ENCODE assay signal across 7 mouse cellular contexts in genomic region chr19:19110011-19110768, GRCm38 (mm10). TPM values are rescaled to one million over a fixed set of nuclear protein-coding genes. Genes with fewer than 3 reads are reported as not detected.
DNase-seq lines count a peak whose midpoint lies in the region; ATAC-seq lines count a peak whose summit lies in the region.

No protein-coding gene starts in this region.

- DNase-seq in ZHBTc4 (ENCODE audit: low read depth, low spot score): peak; percentile 42
- peak; percentile 74 for DNase-seq in cerebellum, postnatal 10 days
- DNase-seq in frontal cortex, postnatal 25 days (ENCODE audit: low spot score in 2 of 2): peak; percentile 28 to 37
- peak; percentile 6 for DNase-seq in induced T-regulatory cell, adult 2 months (ENCODE audit: low read depth)
- DNase-seq in limb, embryonic 10.5 days (ENCODE audit: low spot score): peak; percentile 64
- DNase-seq in midbrain, embryonic 14.5 days: peak; percentile 80
- DNase-seq in testis, postnatal 10 days (ENCODE audit: low spot score): peak; percentile 52

- ATAC-seq in midbrain, embryonic 14.5 days (ENCODE audit: low FRiP score, low TSS enrichment): peak; percentile 62

- H3K4me3 ChIP-seq in limb, embryonic 10.5 days: peak overlapping the region; percentile 56
- H3K4me3 ChIP-seq in midbrain, embryonic 14.5 days (replicated peaks; ENCODE audit: low read depth, low read length): peak overlapping the region; percentile 57

- H3K36me3 ChIP-seq in limb, embryonic 10.5 days: no peaks in the 10 kb centered on the region
- no peaks in the 10 kb centered on the region for H3K36me3 ChIP-seq in midbrain, embryonic 14.5 days (ENCODE audit: control insufficient read depth, insufficient read depth, low read length)

- H3K9me3 ChIP-seq in limb, embryonic 10.5 days (replicated peaks): no peaks in the 10 kb centered on the region
- no peaks in the 10 kb centered on the region for H3K9me3 ChIP-seq in midbrain, embryonic 14.5 days (ENCODE audit: control insufficient read depth, low read length)

- peak overlapping the region; percentile 69 for H3K9ac ChIP-seq in midbrain, embryonic 14.5 days (replicated peaks; ENCODE audit: low read length)

- peaks cover 15% of the 10 kb centered on the region for H3K4me1 ChIP-seq in limb, embryonic 10.5 days
- H3K4me1 ChIP-seq in midbrain, embryonic 14.5 days (ENCODE audit: control insufficient read depth, insufficient read depth, low read length): peaks cover 27% of the 10 kb centered on the region

- peak overlapping the region; percentile 83 for H3K4me2 ChIP-seq in midbrain, embryonic 14.5 days (ENCODE audit: low read length)

- H3K27me3 ChIP-seq in limb, embryonic 10.5 days (ENCODE audit: low read depth, poor library complexity, severe bottlenecking): peaks cover 39% of the 10 kb centered on the region
- H3K27me3 ChIP-seq in midbrain, embryonic 14.5 days (ENCODE audit: control insufficient read depth, insufficient read depth, low read length): peaks cover 15% of the 10 kb centered on the region; the same call in 1 of the 2 replicates

- 1% methylated on average over 49 of the region's 49 CpGs for WGBS in limb, embryonic 10.5 days
- 1% methylated on average over 49 of the region's 49 CpGs for WGBS in midbrain, embryonic 14.5 days

- peak overlapping the region; percentile 22; the same call in 1 of the 2 replicates for H3K27ac ChIP-seq in limb, embryonic 10.5 days
- H3K27ac ChIP-seq in midbrain, embryonic 14.5 days (replicated peaks; ENCODE audit: low read depth, low read length): peak overlapping the region; percentile 58

RNA-seq across cellular contexts. Expression of gene Rorb, which starts 0.8 kb away (rescaled TPM):
- polyA plus RNA-seq in limb, embryonic 10.5 days (2016; fragmentation: Nextera tagmentation; extraction: Ambion mirVana): 0.20 and 0.36 TPM in 2 replicates
- 12.9 and 13.4 TPM in 2 replicates for polyA plus RNA-seq in midbrain, embryonic 14.5 days (2014; fragmentation: Nextera tagmentation; extraction: Ambion mirVana)

Comparison
In these comparisons a context has a peak if more than half of its experiments do, and no peak if none do; other contexts are left out.
1. Peak in every context shown above with its lines: DNase-seq, ATAC-seq, H3K4me3 ChIP-seq and H3K27ac ChIP-seq.
2. DNase-seq: peak in every context shown above with its lines; median percentile 80 in midbrain, embryonic 14.5 days; 74 in cerebellum, postnatal 10 days; 64 in limb, embryonic 10.5 days; 52 in testis, postnatal 10 days; 42 in ZHBTc4; 32 in frontal cortex, postnatal 25 days; 6 in induced T-regulatory cell, adult 2 months.
3. RNA of gene Rorb, which starts 0.8 kb away (polyA plus RNA-seq): 12.9 to 13.4 TPM in midbrain, embryonic 14.5 days; 0.20 to 0.36 TPM in limb, embryonic 10.5 days; every median in the first group is over 10 times any median in the second.